Mouse (Mus musculus) left cerebral cortex, postnatal 25 days (tissue): ENCODE measurements around the gene U2af1. TPM values are rescaled to one million over a fixed set of nuclear protein-coding genes. Genes with fewer than 3 reads are reported as not detected.
"Not testable (repeated sequence)": the region's sequence is repeated elsewhere in the genome, so short reads cannot be mapped to it uniquely, and the experiment has no call there.

Source experiments
- DNase-seq, 2 experiments: peaks; one replicate each; pipeline ENCODE4 v3.0.0; 2022; ENCODE audit warnings: low spot score in 2 of 2, mixed read lengths in 1 of 2
- intact Hi-C: fragments of 180-260 bp; cut with DNase I; formaldehyde crosslinking; loops from one replicate; pipeline ENCODE4 v1.15.1; 2025
- total RNA-seq, 2 experiments: library from RNA; stranded (reverse); gene quantifications; 2 replicates each; pipeline ENCODE4 v1.2.3; 2021

U2af1 gene
- total RNA-seq, 2 experiments from 2014 or later = 107 to 119 TPM

GRCm38 (mm10) chr17:31635781-31636180 is 22.9 kb downstream of the U2af1 start:
- intact Hi-C loops = no loop called here

GRCm38 (mm10) chr17:31634896-31635295 is 23.8 kb downstream of the U2af1 start:
- intact Hi-C loops = no loop called here
- no peak for DNase-seq

More at GRCm38 (mm10) chr17:31635781-31636180, 22.9 kb downstream of the U2af1 start:
- no peak for DNase-seq

GRCm38 (mm10) chr17:31633007-31633406 is 25.7 kb downstream of the U2af1 start:
- intact Hi-C loops = no loop called here

GRCm38 (mm10) chr17:31631081-31631800 is 27.5 kb downstream of the U2af1 start:
- DNase-seq = no peak
- intact Hi-C loops = no loop called here

More at GRCm38 (mm10) chr17:31633007-31633406, 25.7 kb downstream of the U2af1 start:
- peak in 1 of 2 experiments; percentile 14 for DNase-seq

GRCm38 (mm10) chr17:31627961-31628360 is 30.7 kb downstream of the U2af1 start:
- intact Hi-C loops = no loop called here
- no peak for DNase-seq

- DNase-seq = no peak
- intact Hi-C loops = no loop called here
Measured at GRCm38 (mm10) chr17:31623101-31623500, 35.6 kb downstream of the U2af1 start.

- DNase-seq = no peak
- intact Hi-C loops = no loop called here
Measured at GRCm38 (mm10) chr17:31613086-31613755, 45.5 kb downstream of the U2af1 start.

GRCm38 (mm10) chr17:31609895-31610294 is 48.8 kb downstream of the U2af1 start:
- intact Hi-C loops = no loop called here
- no peak for DNase-seq

- DNase-seq, intact Hi-C loops: not testable (repeated sequence)
Measured at GRCm38 (mm10) chr17:31609173-31609572, 49.5 kb downstream of the U2af1 start.

GRCm38 (mm10) chr17:31607256-31607951 is 51.3 kb downstream of the U2af1 start:
- intact Hi-C loops = no loop called here
- DNase-seq = no peak

- no peak for DNase-seq
- intact Hi-C loops = no loop called here
Measured at GRCm38 (mm10) chr17:31606424-31606823, 52.3 kb downstream of the U2af1 start.

- DNase-seq = no peak
- intact Hi-C loops = no loop called here
Measured at GRCm38 (mm10) chr17:31598593-31598992, 60.1 kb downstream of the U2af1 start.

GRCm38 (mm10) chr17:31597957-31598356 is 60.7 kb downstream of the U2af1 start:
- intact Hi-C loops = no loop called here

More at GRCm38 (mm10) chr17:31597957-31598356, 60.7 kb downstream of the U2af1 start:
- DNase-seq = no peak

Other genes starting within 250 kb of the U2af1 start
- gene Wdr4, start 138.9 kb downstream of the U2af1 start, total RNA-seq = 10 to 100 TPM; 25.4 to 25.6 TPM
- gene Ndufv3, start 138.8 kb downstream of the U2af1 start, total RNA-seq = 100 to 1,000 TPM; 265 to 268 TPM
- gene Pknox1, start 94.2 kb downstream of the U2af1 start, total RNA-seq = 10 to 100 TPM; 14.7 to 20.0 TPM
- gene Cbs, start 21.7 kb downstream of the U2af1 start, total RNA-seq = 10 to 100 TPM; 34.5 to 46.9 TPM
- gene Cryaa, start 18.9 kb upstream of the U2af1 start, total RNA-seq = not detected
- 10 to 100 TPM; 20.2 to 20.9 TPM for gene Sik1, start 196.9 kb upstream of the U2af1 start, total RNA-seq